Mouse (Mus musculus) testis, adult 2 months (tissue): Measurements from ENCODE around the gene Cdkn2aipnl.

Experiments
- CTCF ChIP-seq: fragments of 200-500 bp; IDR thresholded peaks from 2 replicates; pipeline ENCODE4 v1.5.1; 2012; ENCODE audit warnings: low read depth, mild to moderate bottlenecking, inconsistent platforms, low read length, moderate library complexity; ENCODE audit not compliant: control insufficient read depth, insufficient read depth, insufficient replicate concordance
- POLR2A ChIP-seq: fragments of 200-500 bp; IDR thresholded peaks from 2 replicates; pipeline ENCODE4 v1.6.1; 2012; ENCODE audit warnings: low read depth, mild to moderate bottlenecking, inconsistent platforms, low read length, moderate library complexity; ENCODE audit not compliant: control insufficient read depth

GRCm38 (mm10) chr11:51960061-51960460 lies 7.4 kb upstream of the Cdkn2aipnl start:
- TF ChIP-seq CTCF (no peak), POLR2A (no peak)
